Mouse (Mus musculus): ENCODE data around the gene Chit1. TPM values are rescaled to one million over a fixed set of nuclear protein-coding genes. Genes with fewer than 3 reads are reported as not detected.
A peak's percentile ranks its signal among the peaks of the same experiment; 100 is the strongest.

The Chit1 gene
- polyA plus RNA-seq, 1 experiment from 2014 or later: not detected

GRCm38 (mm10) chr1:134184089-134184488 lies 73.0 kb downstream of the Chit1 start:
- H3K27ac ChIP-seq (ENCODE audit: low read length): no peak overlapping the region
- no peak overlapping the region for H3K4me3 ChIP-seq (ENCODE audit: low read length)
- H3K9me3 ChIP-seq (ENCODE audit: control insufficient read depth, low read length): no peaks in the 10 kb centered on the region
- no peaks in the 10 kb centered on the region for H3K27me3 ChIP-seq (replicated peaks; ENCODE audit: control insufficient read depth, insufficient read depth, low read length)
- 86% methylated on average over 4 of the region's 4 CpGs for WGBS
- no peaks in the 10 kb centered on the region for H3K4me1 ChIP-seq (ENCODE audit: control insufficient read depth, insufficient read depth, low read length)
- H3K36me3 ChIP-seq (ENCODE audit: control insufficient read depth, insufficient read depth, low read length): no peaks in the 10 kb centered on the region
- no peak overlapping the region for H3K4me2 ChIP-seq (ENCODE audit: low read depth, low read length)
- H3K9ac ChIP-seq (ENCODE audit: low read depth, low read length): no peak overlapping the region
- ATAC-seq: no peak

- no peaks in the 10 kb centered on the region for H3K27me3 ChIP-seq (replicated peaks; ENCODE audit: control insufficient read depth, insufficient read depth, low read length)
- no peaks in the 10 kb centered on the region for H3K36me3 ChIP-seq (ENCODE audit: control insufficient read depth, insufficient read depth, low read length)
- 80% methylated on average over 5 of the region's 5 CpGs for WGBS
These were observed 77.2 kb downstream of the Chit1 start for GRCm38 (mm10) chr1:134188217-134188616.

GRCm38 (mm10) chr1:134188989-134189729 lies 78.1 kb downstream of the Chit1 start:
- Histone ChIP-seq H3K9me3 (ENCODE audit: control insufficient read depth, low read length) (no peaks in the 10 kb centered on the region), H3K9ac (ENCODE audit: low read depth, low read length) (no peak overlapping the region), H3K4me2 (ENCODE audit: low read depth, low read length) (no peak overlapping the region), H3K27ac (ENCODE audit: low read length) (no peak overlapping the region), H3K27me3 (replicated peaks; ENCODE audit: control insufficient read depth, insufficient read depth, low read length) (no peaks in the 10 kb centered on the region), H3K36me3 (ENCODE audit: control insufficient read depth, insufficient read depth, low read length) (no peaks in the 10 kb centered on the region), H3K4me1 (ENCODE audit: control insufficient read depth, insufficient read depth, low read length) (peaks cover 3% of the 10 kb centered on the region), H3K4me3 (ENCODE audit: low read length) (no peak overlapping the region)
- peak; percentile 58; the same call in 1 of the 2 replicates for ATAC-seq
- 26% methylated on average over 12 of the region's 12 CpGs for WGBS

More at GRCm38 (mm10) chr1:134188217-134188616, 77.2 kb downstream of the Chit1 start:
- no peak for ATAC-seq
- H3K4me1 ChIP-seq (ENCODE audit: control insufficient read depth, insufficient read depth, low read length): no peaks in the 10 kb centered on the region; the same call in 1 of the 2 replicates
- H3K4me2 ChIP-seq (ENCODE audit: low read depth, low read length): no peak overlapping the region
- no peak overlapping the region for H3K4me3 ChIP-seq (ENCODE audit: low read length)
- no peak overlapping the region for H3K27ac ChIP-seq (ENCODE audit: low read length)
- H3K9ac ChIP-seq (ENCODE audit: low read depth, low read length): no peak overlapping the region
- no peaks in the 10 kb centered on the region for H3K9me3 ChIP-seq (ENCODE audit: control insufficient read depth, low read length)

GRCm38 (mm10) chr1:134191192-134191591 lies 80.2 kb downstream of the Chit1 start:
- Histone ChIP-seq H3K4me2 (ENCODE audit: low read depth, low read length) (no peak overlapping the region), H3K9ac (ENCODE audit: low read depth, low read length) (no peak overlapping the region), H3K4me3 (ENCODE audit: low read length) (no peak overlapping the region), H3K27ac (ENCODE audit: low read length) (no peak overlapping the region), H3K4me1 (ENCODE audit: control insufficient read depth, insufficient read depth, low read length) (peaks cover 18% of the 10 kb centered on the region), H3K36me3 (ENCODE audit: control insufficient read depth, insufficient read depth, low read length) (no peaks in the 10 kb centered on the region), H3K27me3 (replicated peaks; ENCODE audit: control insufficient read depth, insufficient read depth, low read length) (no peaks in the 10 kb centered on the region), H3K9me3 (ENCODE audit: control insufficient read depth, low read length) (no peaks in the 10 kb centered on the region)
- WGBS: 83% methylated on average over 5 of the region's 5 CpGs
- ATAC-seq: no peak

- Histone ChIP-seq H3K9me3 (ENCODE audit: control insufficient read depth, low read length) (no peaks in the 10 kb centered on the region), H3K9ac (ENCODE audit: low read depth, low read length) (no peak overlapping the region), H3K27me3 (replicated peaks; ENCODE audit: control insufficient read depth, insufficient read depth, low read length) (no peaks in the 10 kb centered on the region), H3K36me3 (ENCODE audit: control insufficient read depth, insufficient read depth, low read length) (no peaks in the 10 kb centered on the region), H3K4me3 (ENCODE audit: low read length) (no peak overlapping the region), H3K4me1 (ENCODE audit: control insufficient read depth, insufficient read depth, low read length) (peaks cover 20% of the 10 kb centered on the region), H3K27ac (ENCODE audit: low read length) (no peak overlapping the region), H3K4me2 (ENCODE audit: low read depth, low read length) (no peak overlapping the region)
- ATAC-seq: no peak
- whole genome bisulfite sequencing: 44% methylated on average over 4 of the region's 4 CpGs
These were observed 81.0 kb downstream of the Chit1 start for GRCm38 (mm10) chr1:134192024-134192423.

- Histone ChIP-seq H3K27ac (ENCODE audit: low read length) (no peak within 1 kb of the TSS), H3K4me1 (ENCODE audit: control insufficient read depth, insufficient read depth, low read length) (peaks cover 20% of the 10 kb centered on the region), H3K9me3 (ENCODE audit: control insufficient read depth, low read length) (no peaks in the 10 kb centered on the region), H3K9ac (ENCODE audit: low read depth, low read length) (no peak within 1 kb of the TSS), H3K27me3 (replicated peaks; ENCODE audit: control insufficient read depth, insufficient read depth, low read length) (no peaks in the 10 kb centered on the region), H3K4me2 (ENCODE audit: low read depth, low read length) (no peak within 1 kb of the TSS), H3K36me3 (ENCODE audit: control insufficient read depth, insufficient read depth, low read length) (no peaks in the 10 kb centered on the region), H3K4me3 (ENCODE audit: low read length) (no peak within 1 kb of the TSS)
- no peak for ATAC-seq
- WGBS: 67% methylated on average over 1 of the region's 1 CpGs
These were observed 82.1 kb downstream of the Chit1 start, which contains the start of gene Mybph for GRCm38 (mm10) chr1:134193126-134193525. Mybph (plus strand) TSS chr1:134193448.

GRCm38 (mm10) chr1:134193674-134194197 lies 82.7 kb downstream of the Chit1 start:
- no peaks in the 10 kb centered on the region for H3K27me3 ChIP-seq (replicated peaks; ENCODE audit: control insufficient read depth, insufficient read depth, low read length)
- ATAC-seq: no peak
- WGBS: 61% methylated on average over 7 of the region's 7 CpGs

GRCm38 (mm10) chr1:134194298-134195022 lies 83.4 kb downstream of the Chit1 start:
- H3K4me1 ChIP-seq (ENCODE audit: control insufficient read depth, insufficient read depth, low read length): peaks cover 20% of the 10 kb centered on the region
- H3K27ac ChIP-seq (ENCODE audit: low read length): no peak overlapping the region
- no peak overlapping the region for H3K9ac ChIP-seq (ENCODE audit: low read depth, low read length)
- WGBS: 81% methylated on average over 16 of the region's 16 CpGs
- no peak overlapping the region for H3K4me3 ChIP-seq (ENCODE audit: low read length)
- no peaks in the 10 kb centered on the region for H3K9me3 ChIP-seq (ENCODE audit: control insufficient read depth, low read length)
- no peaks in the 10 kb centered on the region for H3K27me3 ChIP-seq (replicated peaks; ENCODE audit: control insufficient read depth, insufficient read depth, low read length)
- no peak overlapping the region for H3K4me2 ChIP-seq (ENCODE audit: low read depth, low read length)
- no peaks in the 10 kb centered on the region for H3K36me3 ChIP-seq (ENCODE audit: control insufficient read depth, insufficient read depth, low read length)
- no peak for ATAC-seq

More at GRCm38 (mm10) chr1:134193674-134194197, 82.7 kb downstream of the Chit1 start:
- Histone ChIP-seq H3K4me1 (ENCODE audit: control insufficient read depth, insufficient read depth, low read length) (peaks cover 20% of the 10 kb centered on the region), H3K4me2 (ENCODE audit: low read depth, low read length) (no peak overlapping the region), H3K9me3 (ENCODE audit: control insufficient read depth, low read length) (no peaks in the 10 kb centered on the region), H3K9ac (ENCODE audit: low read depth, low read length) (no peak overlapping the region), H3K36me3 (ENCODE audit: control insufficient read depth, insufficient read depth, low read length) (no peaks in the 10 kb centered on the region), H3K4me3 (ENCODE audit: low read length) (no peak overlapping the region), H3K27ac (ENCODE audit: low read length) (no peak overlapping the region)

- H3K36me3 ChIP-seq (ENCODE audit: control insufficient read depth, insufficient read depth, low read length): no peaks in the 10 kb centered on the region
- no peak overlapping the region for H3K27ac ChIP-seq (ENCODE audit: low read length)
- no peak overlapping the region for H3K4me3 ChIP-seq (ENCODE audit: low read length)
- H3K4me1 ChIP-seq (ENCODE audit: control insufficient read depth, insufficient read depth, low read length): peaks cover 20% of the 10 kb centered on the region
- no peaks in the 10 kb centered on the region for H3K27me3 ChIP-seq (replicated peaks; ENCODE audit: control insufficient read depth, insufficient read depth, low read length)
- H3K4me2 ChIP-seq (ENCODE audit: low read depth, low read length): no peak overlapping the region
- peak; percentile 19; the same call in 1 of the 2 replicates for ATAC-seq
- no peak overlapping the region for H3K9ac ChIP-seq (ENCODE audit: low read depth, low read length)
- H3K9me3 ChIP-seq (ENCODE audit: control insufficient read depth, low read length): no peaks in the 10 kb centered on the region
- 36% methylated on average over 2 of the region's 2 CpGs for WGBS
These were observed 84.1 kb downstream of the Chit1 start for GRCm38 (mm10) chr1:134195117-134195516.
